Mouse (Mus musculus) cerebellum, adult 2 months (tissue): ENCODE data around the gene Cmtr1.

ENCODE experiments used
- CTCF ChIP-seq: fragments of 200-500 bp; IDR thresholded peaks from 2 replicates; pipeline ENCODE4 v1.5.1; 2011; ENCODE audit warnings: low read depth, mild to moderate bottlenecking, control low read depth, low read length, moderate library complexity, borderline replicate concordance; ENCODE audit not compliant: insufficient read depth
- POLR2A ChIP-seq: fragments of 200-500 bp; IDR thresholded peaks from 2 replicates; pipeline ENCODE4 v1.6.1; 2011; ENCODE audit warnings: low read length, control low read depth, borderline replicate concordance; ENCODE audit not compliant: insufficient read depth

DNA sequence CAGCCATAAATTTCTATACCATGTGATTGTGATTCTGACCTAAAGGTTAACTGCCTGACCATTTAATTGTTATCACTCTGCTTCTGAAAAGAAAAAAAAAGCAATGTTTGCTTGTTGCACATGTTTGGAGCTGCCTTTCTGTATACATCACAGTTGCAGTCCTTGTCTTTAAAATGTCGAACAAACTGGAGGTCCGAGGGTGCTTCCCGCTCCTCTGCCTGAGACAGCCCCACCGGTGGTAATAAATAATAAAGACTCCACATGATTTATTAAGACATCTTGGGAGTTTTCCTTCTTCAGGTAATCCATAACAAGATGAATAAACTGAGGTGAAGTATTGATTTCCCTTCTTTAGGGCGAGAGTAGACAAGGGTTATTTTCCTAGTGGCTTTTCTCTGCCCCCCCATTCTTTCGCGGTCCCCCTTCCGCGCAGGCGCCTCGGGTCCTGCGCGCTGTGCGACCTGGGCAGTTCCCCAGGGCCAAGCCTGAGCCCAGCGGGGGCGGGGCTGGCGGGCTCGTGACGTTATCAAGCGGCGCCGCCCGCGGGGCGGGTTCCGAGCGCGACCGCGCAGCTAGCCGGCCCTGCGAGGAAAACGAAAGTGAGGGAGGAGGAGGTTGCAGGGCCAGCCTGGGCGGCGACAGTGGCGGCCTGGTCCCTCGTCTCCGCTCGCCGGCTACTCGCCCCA lies at the start of gene Cmtr1:
- TF ChIP-seq POLR2A (peak; percentile 89), CTCF (no peak)
